Mouse (Mus musculus): ENCODE measurements at regions not wholly inside any gene's neighbourhood (a gene's known extent, or its start where the extent isn't known, plus 50 kb on each side); places are given as distances from the start of the nearest gene placed in this dataset.

GRCm38 (mm10) chr12:27408440-27408839 lies 66.1 kb upstream of the Sox11 start:
- H3K4me3 ChIP-seq (ENCODE audit: control insufficient read depth in 1 of 2, insufficient read depth in 1 of 2, low read depth in 2 of 2, low read length in 2 of 2): no peak overlapping the region
- no peaks in the 10 kb centered on the region for H3K36me3 ChIP-seq (ENCODE audit: control insufficient read depth in 1 of 2, insufficient read depth in 2 of 2, low read length in 2 of 2)
- no peak for DNase-seq (ENCODE audit: low read depth, low spot score)
- no peaks in the 10 kb centered on the region for H3K79me2 ChIP-seq (ENCODE audit: control insufficient read depth, insufficient read depth, low read length, poor library complexity)
- H3K9ac ChIP-seq (ENCODE audit: control insufficient read depth, low read depth, low read length, poor library complexity, severe bottlenecking): no peak overlapping the region
- TF ChIP-seq JUND (IDR thresholded peaks at IDR 0.05; ENCODE audit: low read depth, low read length) (no peak), UBTF (IDR thresholded peaks at IDR 0.05; ENCODE audit: borderline replicate concordance, insufficient read depth, low read depth, low read length) (no peak), MYB (IDR thresholded peaks at IDR 0.05; ENCODE audit: low read depth, low read length) (no peak), CTCF (IDR thresholded peaks at IDR 0.05 in 2 of 3, conservative IDR thresholded peaks at IDR 0.05 in 1 of 3; ENCODE audit: control insufficient read depth in 1 of 3, insufficient read depth in 1 of 3, low read depth in 2 of 3, low read length in 3 of 3, poor library complexity in 1 of 3, severe bottlenecking in 1 of 3) (no peak), EP300 (IDR thresholded peaks at IDR 0.05; ENCODE audit: low read depth in 1 of 2, low read length in 2 of 2) (no peak), BHLHE40 (IDR thresholded peaks at IDR 0.05; ENCODE audit: borderline replicate concordance, low read depth, low read length) (no peak), USF1 (IDR thresholded peaks at IDR 0.05; ENCODE audit: low read depth, low read length) (no peak), ZNF384 (IDR thresholded peaks at IDR 0.05; ENCODE audit: low read depth, low read length) (no peak), TCF12 (IDR thresholded peaks at IDR 0.05; ENCODE audit: low read depth, low read length) (no peak), ETS1 (IDR thresholded peaks at IDR 0.05; ENCODE audit: low read depth, low read length) (no peak), TAL1 (IDR thresholded peaks at IDR 0.05; ENCODE audit: low read length) (no peak), GATA1 (IDR thresholded peaks at IDR 0.05; ENCODE audit: low read depth, low read length) (no peak), POLR2AphosphoS2 (IDR thresholded peaks at IDR 0.05; ENCODE audit: low read length) (no peak), CHD1 (IDR thresholded peaks at IDR 0.05; ENCODE audit: low read depth, low read length) (no peak), MXI1 (IDR thresholded peaks at IDR 0.05; ENCODE audit: low read depth, low read length) (no peak), E2F4 (IDR thresholded peaks at IDR 0.05; ENCODE audit: borderline replicate concordance, low read depth, low read length) (no peak), ZC3H11A (IDR thresholded peaks at IDR 0.05; ENCODE audit: low read depth, low read length) (no peak)
- H3K9me3 ChIP-seq (replicated peaks; ENCODE audit: insufficient read depth, low read length): no peaks in the 10 kb centered on the region
- no peaks in the 10 kb centered on the region for H3K4me1 ChIP-seq (ENCODE audit: control insufficient read depth in 1 of 2, insufficient read depth in 2 of 2, low read length in 2 of 2)
- H3K27ac ChIP-seq (ENCODE audit: control insufficient read depth, low read depth, low read length): no peak overlapping the region
- H3K27me3 ChIP-seq (ENCODE audit: control insufficient read depth in 1 of 2, insufficient read depth in 2 of 2, low read length in 2 of 2): no peaks in the 10 kb centered on the region

- TF ChIP-seq ZC3H11A (IDR thresholded peaks at IDR 0.05; ENCODE audit: low read depth, low read length) (no peak), NELFE (IDR thresholded peaks at IDR 0.05; ENCODE audit: low read depth, low read length) (no peak), GABPA (IDR thresholded peaks at IDR 0.05; ENCODE audit: low read depth, low read length) (no peak), ETS1 (IDR thresholded peaks at IDR 0.05; ENCODE audit: low read depth, low read length) (no peak), TCF12 (IDR thresholded peaks at IDR 0.05; ENCODE audit: low read depth, low read length) (no peak), MEF2A (IDR thresholded peaks at IDR 0.05; ENCODE audit: extremely low read depth, insufficient replicate concordance, low read depth, low read length, poor library complexity, severe bottlenecking) (no peak), SIN3A (IDR thresholded peaks at IDR 0.05; ENCODE audit: low read length) (no peak), KAT2A (conservative IDR thresholded peaks at IDR 0.05; ENCODE audit: low read depth, low read length) (no peak), RAD21 (IDR thresholded peaks at IDR 0.05; ENCODE audit: low read depth, low read length) (no peak), ZKSCAN1 (IDR thresholded peaks at IDR 0.05; ENCODE audit: low read depth, low read length) (no peak)
- Histone ChIP-seq H3K27me3 (ENCODE audit: control insufficient read depth in 1 of 2, insufficient read depth in 2 of 2, low read length in 2 of 2) (no peaks in the 10 kb centered on the region), H3K4me1 (ENCODE audit: control insufficient read depth in 1 of 2, insufficient read depth in 2 of 2, low read length in 2 of 2) (no peaks in the 10 kb centered on the region), H3K9ac (ENCODE audit: control insufficient read depth, low read depth, low read length, poor library complexity, severe bottlenecking) (no peak overlapping the region), H3K79me2 (ENCODE audit: control insufficient read depth, insufficient read depth, low read length, poor library complexity) (no peaks in the 10 kb centered on the region), H3K9me3 (replicated peaks; ENCODE audit: insufficient read depth, low read length) (no peaks in the 10 kb centered on the region), H3K36me3 (ENCODE audit: control insufficient read depth in 1 of 2, insufficient read depth in 2 of 2, low read length in 2 of 2) (no peaks in the 10 kb centered on the region), H3K27ac (ENCODE audit: control insufficient read depth, low read depth, low read length) (no peak overlapping the region), H3K4me3 (ENCODE audit: control insufficient read depth in 1 of 2, insufficient read depth in 1 of 2, low read depth in 2 of 2, low read length in 2 of 2) (no peak overlapping the region)
- no peak for DNase-seq (ENCODE audit: low read depth, low spot score)
Observed at GRCm38 (mm10) chr12:27399392-27399791, 57.0 kb upstream of the Sox11 start.

Measured in MEL (cell line).